Mouse (Mus musculus) midbrain, embryonic 12.5 days (tissue): Measurements from ENCODE around the gene Trp63. TPM values are rescaled to one million over a fixed set of nuclear protein-coding genes. Genes with fewer than 3 reads are reported as not detected.
"Not testable (repeated sequence)": the region's sequence is repeated elsewhere in the genome, so short reads cannot be mapped to it uniquely, and the experiment has no call there.

ENCODE experiments used
- ATAC-seq: fragments of 200-750 bp; cut with Nextera tagmentation; 2 replicates; pipeline ENCODE4 v1.8.0; 2017; ENCODE audit warnings: low read depth, moderate TSS enrichment, moderate library complexity; ENCODE audit not compliant: low FRiP score
- H3K27ac ChIP-seq: fragments of 300-500 bp; sonication (generic); replicated peaks from 2 replicates; pipeline ENCODE4 v1.5.1; 2016; ENCODE audit warnings: mild to moderate bottlenecking
- H3K27me3 ChIP-seq: fragments of 300-500 bp; sonication (generic); 2 replicates; pipeline ENCODE4 v1.6.1; 2016; ENCODE audit warnings: mild to moderate bottlenecking
- H3K36me3 ChIP-seq: fragments of 300-500 bp; sonication (generic); 2 replicates; pipeline ENCODE4 v1.6.1; 2016
- H3K4me1 ChIP-seq: fragments of 300-500 bp; sonication (generic); 2 replicates; pipeline ENCODE4 v1.6.1; 2016
- H3K4me2 ChIP-seq: fragments of 300-500 bp; sonication (generic); replicated peaks from 2 replicates; pipeline ENCODE4 v1.6.1; 2016; ENCODE audit warnings: mild to moderate bottlenecking, moderate library complexity
- H3K4me3 ChIP-seq: fragments of 300-500 bp; sonication (generic); 2 replicates; pipeline ENCODE4 v1.5.1; 2016; ENCODE audit warnings: mild to moderate bottlenecking
- H3K9ac ChIP-seq: fragments of 300-500 bp; sonication (generic); replicated peaks from 2 replicates; pipeline ENCODE4 v1.6.1; 2016; ENCODE audit warnings: mild to moderate bottlenecking, moderate library complexity
- H3K9me3 ChIP-seq: fragments of 300-500 bp; sonication (generic); 2 replicates; pipeline ENCODE4 v1.6.1; 2016; ENCODE audit warnings: mild to moderate bottlenecking
- WGBS: fragments of 180-500 bp; shearing (Covaris S2); methylation state at CpG from one replicate; pipeline ENCODE4 v1.1.7; 2016; 5-methylcytosine and 5-hydroxymethylcytosine counted together
- polyA plus RNA-seq: library from polyadenylated mRNA; unstranded; fragments of >200 nt; fragmentation: Nextera tagmentation; extraction: Ambion mirVana; gene quantifications from 2 replicates; pipeline ENCODE4 v1.2.1, GENCODE M21; 2016

Gene Trp63
- 0.89 and 1.6 TPM in 2 replicates for polyA plus RNA-seq

- Histone ChIP-seq H3K9me3 (no peaks in the 10 kb centered on the region), H3K4me2 (0 out of 2 replicates have a peak within 1 kb of the TSS, but pooled peaks have one; percentile 11), H3K4me3 (no peak within 1 kb of the TSS), H3K27me3 (no peaks in the 10 kb centered on the region), H3K27ac (no peak within 1 kb of the TSS), H3K36me3 (no peaks in the 10 kb centered on the region), H3K4me1 (no peaks in the 10 kb centered on the region), H3K9ac (no peak within 1 kb of the TSS)
- 38% methylated on average over 8 of the region's 8 CpGs for WGBS
- no peak for ATAC-seq
Observed at GRCm38 (mm10) chr16:25683531-25684248, at the start of gene Trp63. Gene Trp63, plus strand, starts transcription at chr16:25683763.

- H3K4me2 ChIP-seq, H3K27ac ChIP-seq, H3K4me1 ChIP-seq, H3K27me3 ChIP-seq, ATAC-seq, H3K36me3 ChIP-seq, H3K4me3 ChIP-seq, H3K9me3 ChIP-seq, H3K9ac ChIP-seq: not testable (repeated sequence)
- WGBS, result 83% methylated on average over 4 of the region's 4 CpGs
Observed at GRCm38 (mm10) chr16:25644716-25645115, 38.8 kb upstream of the Trp63 start.

GRCm38 (mm10) chr16:25660510-25661235 is 22.9 kb upstream of the Trp63 start:
- no peaks in the 10 kb centered on the region for H3K4me1 ChIP-seq
- no peak overlapping the region for H3K9ac ChIP-seq
- H3K4me2 ChIP-seq, result no peak overlapping the region
- 76% methylated on average over 9 of the region's 9 CpGs for WGBS
- H3K4me3 ChIP-seq, result no peak overlapping the region
- 0 out of 2 replicates have a peak, but pooled peaks have one; percentile 38 for ATAC-seq
- H3K9me3 ChIP-seq, result no peaks in the 10 kb centered on the region
- H3K27ac ChIP-seq, result no peak overlapping the region
- no peaks in the 10 kb centered on the region for H3K36me3 ChIP-seq
- H3K27me3 ChIP-seq, result no peaks in the 10 kb centered on the region

GRCm38 (mm10) chr16:25663116-25663515 is 20.4 kb upstream of the Trp63 start:
- Histone ChIP-seq H3K9ac (no peak overlapping the region), H3K4me3 (no peak overlapping the region), H3K9me3 (no peaks in the 10 kb centered on the region), H3K27me3 (no peaks in the 10 kb centered on the region), H3K4me2 (no peak overlapping the region), H3K27ac (no peak overlapping the region), H3K36me3 (no peaks in the 10 kb centered on the region), H3K4me1 (no peaks in the 10 kb centered on the region)
- ATAC-seq, result no peak
- 78% methylated on average over 3 of the region's 3 CpGs for WGBS

GRCm38 (mm10) chr16:25673861-25674440 is 9.6 kb upstream of the Trp63 start:
- H3K27ac ChIP-seq, result no peak overlapping the region
- no peaks in the 10 kb centered on the region for H3K36me3 ChIP-seq
- H3K4me2 ChIP-seq, result no peak overlapping the region
- no peak overlapping the region for H3K9ac ChIP-seq
- H3K9me3 ChIP-seq, result no peaks in the 10 kb centered on the region
- no peaks in the 10 kb centered on the region for H3K27me3 ChIP-seq
- 92% methylated on average over 5 of the region's 5 CpGs for WGBS
- no peak overlapping the region for H3K4me3 ChIP-seq
- no peak for ATAC-seq
- H3K4me1 ChIP-seq, result 0 out of 2 replicates have a peak, but pooled peaks cover 2% of the 10 kb centered on the region

- Histone ChIP-seq H3K4me1 (no peaks in the 10 kb centered on the region), H3K36me3 (no peaks in the 10 kb centered on the region), H3K4me2 (no peak overlapping the region), H3K4me3 (no peak overlapping the region), H3K27me3 (no peaks in the 10 kb centered on the region), H3K9me3 (no peaks in the 10 kb centered on the region), H3K27ac (no peak overlapping the region), H3K9ac (no peak overlapping the region)
- ATAC-seq, result no peak
- 82% methylated on average over 5 of the region's 5 CpGs for WGBS
Observed at GRCm38 (mm10) chr16:25680369-25680768, 3.2 kb upstream of the Trp63 start.

GRCm38 (mm10) chr16:25682533-25682932 is 1.0 kb upstream of the Trp63 start:
- Histone ChIP-seq H3K4me2 (no peak overlapping the region), H3K9me3 (no peaks in the 10 kb centered on the region), H3K4me1 (no peaks in the 10 kb centered on the region), H3K27ac (no peak overlapping the region), H3K27me3 (no peaks in the 10 kb centered on the region), H3K9ac (no peak overlapping the region), H3K36me3 (no peaks in the 10 kb centered on the region), H3K4me3 (no peak overlapping the region)
- no peak for ATAC-seq
- WGBS, result 73% methylated on average over 4 of the region's 4 CpGs

GRCm38 (mm10) chr16:25684572-25684971 is 1.0 kb downstream of the Trp63 start:
- no peak overlapping the region for H3K9ac ChIP-seq
- ATAC-seq, result no peak
- H3K27me3 ChIP-seq, result no peaks in the 10 kb centered on the region
- H3K4me1 ChIP-seq, result no peaks in the 10 kb centered on the region
- no peaks in the 10 kb centered on the region for H3K36me3 ChIP-seq
- H3K4me2 ChIP-seq, result no peak overlapping the region
- no peak overlapping the region for H3K4me3 ChIP-seq
- 82% methylated on average over 2 of the region's 2 CpGs for WGBS
- H3K27ac ChIP-seq, result no peak overlapping the region
- no peaks in the 10 kb centered on the region for H3K9me3 ChIP-seq

GRCm38 (mm10) chr16:25690612-25691011 is 7.0 kb downstream of the Trp63 start:
- no peaks in the 10 kb centered on the region for H3K36me3 ChIP-seq

GRCm38 (mm10) chr16:25701252-25701651 is 17.7 kb downstream of the Trp63 start:
- H3K27me3 ChIP-seq, result no peaks in the 10 kb centered on the region
- H3K4me3 ChIP-seq, result no peak overlapping the region
- WGBS, result 90% methylated on average over 2 of the region's 2 CpGs
- no peak for ATAC-seq
- no peaks in the 10 kb centered on the region for H3K9me3 ChIP-seq
- no peak overlapping the region for H3K27ac ChIP-seq
- H3K36me3 ChIP-seq, result no peaks in the 10 kb centered on the region
- no peaks in the 10 kb centered on the region for H3K4me1 ChIP-seq
- no peak overlapping the region for H3K4me2 ChIP-seq
- no peak overlapping the region for H3K9ac ChIP-seq

More at GRCm38 (mm10) chr16:25690612-25691011, 7.0 kb downstream of the Trp63 start:
- WGBS, result 40% methylated on average over 5 of the region's 5 CpGs
- no peaks in the 10 kb centered on the region for H3K4me1 ChIP-seq
- no peak for ATAC-seq
- H3K9ac ChIP-seq, result no peak overlapping the region
- H3K9me3 ChIP-seq, result no peaks in the 10 kb centered on the region
- H3K27ac ChIP-seq, result no peak overlapping the region
- H3K27me3 ChIP-seq, result no peaks in the 10 kb centered on the region
- no peak overlapping the region for H3K4me3 ChIP-seq
- no peak overlapping the region for H3K4me2 ChIP-seq

- H3K9ac ChIP-seq, result no peak overlapping the region
- no peak overlapping the region for H3K4me2 ChIP-seq
- H3K27me3 ChIP-seq, result no peaks in the 10 kb centered on the region
- no peaks in the 10 kb centered on the region for H3K36me3 ChIP-seq
- ATAC-seq, result no peak
- no peak overlapping the region for H3K27ac ChIP-seq
- H3K4me3 ChIP-seq, result no peak overlapping the region
- H3K4me1 ChIP-seq, result no peaks in the 10 kb centered on the region
- no peaks in the 10 kb centered on the region for H3K9me3 ChIP-seq
Observed at GRCm38 (mm10) chr16:25706260-25706659, 22.7 kb downstream of the Trp63 start.

- Histone ChIP-seq H3K4me3 (no peak overlapping the region), H3K27ac (no peak overlapping the region), H3K4me2 (no peak overlapping the region), H3K36me3 (no peaks in the 10 kb centered on the region), H3K27me3 (no peaks in the 10 kb centered on the region), H3K9me3 (no peaks in the 10 kb centered on the region), H3K4me1 (no peaks in the 10 kb centered on the region), H3K9ac (no peak overlapping the region)
- 88% methylated on average over 3 of the region's 3 CpGs for WGBS
- ATAC-seq, result no peak
Observed at GRCm38 (mm10) chr16:25715790-25716189, 32.2 kb downstream of the Trp63 start.
